Mouse (Mus musculus) kidney, adult 9 months (tissue): ENCODE measurements at regions not wholly inside any gene's neighbourhood (a gene's known extent, or its start where the extent isn't known, plus 50 kb on each side); places are given as distances from the start of the nearest gene placed in this dataset.

Experiments used
- DNase-seq: peaks from one replicate; pipeline ENCODE4 v3.0.0; 2022

GRCm38 (mm10) chr7:37392604-37393003, 380.8 kb downstream of the Zfp536 start:
- DNase-seq: no peak

DNA sequence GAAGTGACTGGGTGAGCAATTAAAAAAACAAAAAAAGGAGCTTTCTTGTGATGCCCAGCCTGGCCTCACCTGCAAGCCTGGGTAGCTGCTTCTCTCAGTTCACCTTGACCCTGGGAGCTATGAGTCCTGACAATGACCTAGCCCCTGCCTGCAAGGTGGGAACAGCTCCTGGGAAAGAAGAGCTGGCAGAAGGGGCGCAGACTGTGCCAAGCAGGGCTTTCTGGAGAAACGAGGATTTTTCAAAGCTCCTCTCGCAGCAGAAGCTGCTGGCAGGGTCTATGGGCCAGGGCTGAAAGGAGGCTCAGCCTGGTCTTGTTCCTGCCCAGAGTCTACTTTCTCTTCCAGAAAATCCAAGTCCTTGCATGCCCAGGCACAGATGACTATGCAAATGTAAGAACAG, 380.4 kb downstream of the Zfp536 start:
- no peak for DNase-seq

DNA sequence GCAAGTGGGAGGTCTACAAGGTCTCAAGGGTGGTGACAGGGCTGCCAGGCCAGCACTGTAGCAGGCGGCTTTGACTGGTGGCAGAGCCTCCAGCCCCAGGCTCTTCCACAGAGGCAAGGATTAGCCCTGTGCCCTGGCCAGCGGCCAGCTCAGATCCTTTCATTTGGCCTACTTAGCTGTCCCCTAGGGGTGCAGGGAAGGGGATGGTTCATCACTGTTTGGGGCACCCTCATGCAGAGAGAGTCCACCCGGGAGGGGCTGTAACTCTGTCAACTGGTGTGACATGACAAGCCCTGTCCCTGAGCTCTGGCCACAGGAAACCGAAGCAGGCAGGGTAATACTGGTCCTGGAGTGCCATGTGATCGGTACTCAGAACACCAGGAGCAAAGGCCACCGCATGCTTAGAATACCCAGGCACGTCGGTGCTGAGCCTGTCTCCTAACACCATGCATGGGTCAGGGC, 378.4 kb downstream of the Zfp536 start:
- no peak for DNase-seq

- DNase-seq: no peak
These were observed 377.4 kb downstream of the Zfp536 start for GRCm38 (mm10) chr7:37395881-37396513.

GRCm38 (mm10) chr7:37403483-37403882, 370.0 kb downstream of the Zfp536 start:
- DNase-seq: no peak

GRCm38 (mm10) chr7:37413350-37413749, 360.1 kb downstream of the Zfp536 start:
- no peak for DNase-seq

DNA sequence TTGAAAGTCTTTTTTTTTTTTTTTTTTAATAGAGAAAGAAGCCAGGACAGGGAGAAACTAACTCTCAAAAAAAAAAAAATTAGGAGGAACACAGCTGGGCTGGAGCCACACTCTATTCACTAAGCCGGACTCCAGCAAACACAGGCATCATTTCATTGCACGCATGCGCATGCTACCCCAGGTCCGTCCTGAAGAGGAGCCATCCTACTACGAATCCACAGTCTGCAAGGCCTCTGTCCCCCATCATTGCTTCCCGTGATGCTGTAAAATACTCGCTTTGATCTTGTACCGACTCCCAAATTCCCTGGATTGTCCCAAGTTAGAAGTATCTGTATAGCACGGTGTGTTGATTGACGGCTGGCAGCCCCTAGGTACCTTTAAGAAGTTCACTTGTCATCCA, 351.7 kb downstream of the Zfp536 start:
- DNase-seq: no peak
